Mouse (Mus musculus): ENCODE results near the gene Mau2.

Mau2 gene

DNA sequence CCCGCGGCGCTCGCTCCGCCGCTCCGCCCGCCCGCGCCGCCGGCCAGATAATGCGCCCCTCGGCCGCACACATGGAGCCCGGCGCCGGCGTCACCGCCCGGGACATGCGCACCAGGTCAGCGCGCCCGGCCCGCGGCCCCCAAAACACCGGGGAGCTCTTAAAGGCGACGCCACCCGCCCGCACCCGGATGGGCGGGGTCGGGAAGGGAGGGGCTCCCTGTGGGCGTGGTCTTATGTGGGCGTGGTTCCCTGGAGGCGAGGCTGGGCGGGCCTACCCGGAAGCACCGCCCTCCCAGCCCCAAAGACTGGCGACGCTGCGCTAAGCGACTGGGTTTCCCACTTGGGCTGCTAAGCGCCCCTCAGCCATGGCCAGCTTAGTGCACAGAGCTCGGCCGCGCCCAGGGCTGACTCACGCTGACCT, 68.3 kb downstream of the Mau2 start:
- peak; percentile 96 to 98 for DNase-seq (ENCODE audit: low spot score in 2 of 2)

DNA sequence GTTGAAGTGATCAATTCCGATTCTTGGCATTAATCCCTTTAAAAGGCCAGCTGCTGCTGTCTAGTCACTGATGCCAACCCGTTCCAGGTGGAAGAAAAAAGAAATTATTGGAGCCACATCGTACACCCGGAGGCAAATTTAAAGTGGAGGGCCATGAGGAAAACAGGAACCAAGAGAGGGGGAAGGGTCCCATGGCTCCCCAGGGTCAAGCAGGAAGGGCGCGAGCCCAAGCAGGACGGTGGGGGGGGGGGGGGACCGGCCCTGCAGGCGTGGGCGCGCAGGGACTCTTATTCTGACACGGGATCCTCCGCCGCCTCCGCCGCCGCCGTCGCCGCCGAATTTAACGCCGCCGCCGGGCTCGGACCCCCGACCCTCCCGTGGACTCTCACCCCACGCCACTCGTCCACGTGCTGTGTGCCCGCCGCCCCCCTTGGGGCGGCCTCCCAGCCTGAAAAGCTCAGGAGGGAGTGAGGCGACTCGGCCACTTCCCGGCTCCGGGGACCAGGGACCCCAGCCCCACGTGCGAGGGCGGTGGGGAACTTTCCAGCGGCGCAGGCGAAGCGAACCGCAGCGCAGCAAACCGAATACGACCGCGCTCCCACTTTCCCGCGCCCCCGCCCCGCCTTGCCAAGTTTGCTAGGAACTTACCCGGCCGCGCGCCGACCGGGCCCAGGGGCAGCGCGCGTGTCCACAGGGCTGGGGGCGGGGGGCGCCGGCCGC, 68.9 kb downstream of the Mau2 start:
- DNase-seq (ENCODE audit: low spot score in 2 of 2), result peak; percentile 39 to 60

DNA sequence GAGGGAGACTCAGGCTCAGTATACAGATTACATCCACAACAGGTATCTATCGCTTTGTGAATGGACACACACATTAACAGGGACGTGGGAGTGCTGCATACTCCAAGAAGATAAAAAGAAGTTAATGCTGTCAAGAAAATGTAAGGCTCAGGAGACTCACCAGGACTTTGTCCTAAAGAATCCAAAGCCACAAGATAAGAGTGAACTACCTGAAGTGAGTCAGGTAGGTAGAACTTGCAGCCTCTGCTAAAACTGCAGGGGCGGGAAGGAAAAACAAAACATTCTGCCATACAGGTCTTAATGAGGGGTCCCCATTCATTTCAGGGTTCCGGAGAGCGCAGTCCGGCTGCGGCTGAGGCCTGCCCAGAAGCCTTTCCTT, 69.5 kb downstream of the Mau2 start:
- no peak for DNase-seq (ENCODE audit: low spot score in 2 of 2)

GRCm38 (mm10) chr8:69970880-69971279, 71.7 kb downstream of the Mau2 start:
- no peak for DNase-seq (ENCODE audit: low spot score in 2 of 2)

- DNase-seq (ENCODE audit: low spot score in 2 of 2), result no peak
Measured at GRCm38 (mm10) chr8:69967291-69967933, 75.1 kb downstream of the Mau2 start.
